Mouse (Mus musculus) layer of hippocampus, adult 9-11 months (tissue): ENCODE measurements around the gene Sfxn3.
A peak's percentile ranks its signal among the peaks of the same experiment; 100 is the strongest.

Experiments
- DNase-seq: peaks from one replicate; pipeline ENCODE4 v3.0.0; 2022

Sfxn3 gene

GRCm38 (mm10) chr19:45048644-45049365 lies 1.5 kb downstream of the Sfxn3 start:
- no peak for DNase-seq

GRCm38 (mm10) chr19:45049523-45049922 lies 2.2 kb downstream of the Sfxn3 start:
- DNase-seq = no peak

- DNase-seq = no peak
Observed at GRCm38 (mm10) chr19:45053451-45053850, 6.1 kb downstream of the Sfxn3 start.

GRCm38 (mm10) chr19:45054892-45055690 lies 7.8 kb downstream of the Sfxn3 start:
- DNase-seq = no peak

GRCm38 (mm10) chr19:45056364-45056763 lies 9.1 kb downstream of the Sfxn3 start:
- DNase-seq = no peak

- DNase-seq = no peak
Observed at GRCm38 (mm10) chr19:45056908-45057698, 9.8 kb downstream of the Sfxn3 start.

GRCm38 (mm10) chr19:45057724-45058112 lies 10.4 kb downstream of the Sfxn3 start:
- no peak for DNase-seq

GRCm38 (mm10) chr19:45058113-45058839 lies 11.0 kb downstream of the Sfxn3 start:
- DNase-seq = peak; percentile 96

GRCm38 (mm10) chr19:45058841-45059240 lies 11.5 kb downstream of the Sfxn3 start:
- DNase-seq = no peak

- no peak for DNase-seq
Observed at GRCm38 (mm10) chr19:45063565-45064292, 16.4 kb downstream of the Sfxn3 start.

- DNase-seq = no peak
Observed at GRCm38 (mm10) chr19:45065226-45065625, 17.9 kb downstream of the Sfxn3 start.

GRCm38 (mm10) chr19:45067170-45067569 lies 19.9 kb downstream of the Sfxn3 start:
- DNase-seq = no peak

- no peak for DNase-seq
Observed at GRCm38 (mm10) chr19:45067758-45068510, 20.6 kb downstream of the Sfxn3 start.

- DNase-seq = no peak
Observed at GRCm38 (mm10) chr19:45073871-45074542, 26.7 kb downstream of the Sfxn3 start.

GRCm38 (mm10) chr19:45074580-45075322 lies 27.4 kb downstream of the Sfxn3 start, which contains the start of gene Kazald1:
Gene Kazald1 (plus strand): TSS chr19:45075241.
- DNase-seq = peak; percentile 91

GRCm38 (mm10) chr19:45075323-45076035 lies 28.2 kb downstream of the Sfxn3 start:
- no peak for DNase-seq

GRCm38 (mm10) chr19:45076036-45076575 lies 28.8 kb downstream of the Sfxn3 start:
- DNase-seq = no peak

GRCm38 (mm10) chr19:45076586-45077510 lies 29.5 kb downstream of the Sfxn3 start:
- DNase-seq = no peak
